In the genomic region with DNA sequence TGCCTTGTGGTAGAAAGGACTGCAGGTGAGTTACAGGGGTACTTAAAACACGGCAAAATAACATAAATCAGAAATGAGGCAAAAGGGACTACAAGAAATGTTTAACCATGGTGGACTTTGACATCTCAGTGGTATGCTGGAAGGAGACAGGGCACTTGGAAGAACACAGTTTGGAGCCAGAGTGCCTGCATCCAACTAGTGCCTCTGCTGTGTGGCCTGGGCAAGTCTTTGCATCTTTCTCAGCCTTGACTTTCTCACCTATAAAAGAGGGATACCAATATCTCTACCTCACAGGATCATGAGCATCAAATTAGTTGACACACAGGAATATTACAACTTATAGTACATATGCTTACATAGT, we compare ENCODE assay signal across 23 mouse cellular contexts. TPM values are rescaled to one million over a fixed set of nuclear protein-coding genes. Genes with fewer than 3 reads are reported as not detected.
A peak's percentile ranks its signal among the peaks of the same experiment; 100 is the strongest.
DNase-seq lines count a peak whose midpoint lies in the region; ATAC-seq and TF ChIP-seq lines count a peak whose summit lies in the region.
"Had no signal": no experiment of that assay in that cellular context is flagged by ENCODE, and none has a peak within 500 bp of the region (broad histone marks: within the 10 kb centered on the region; RNA-seq: fewer than 3 reads in every experiment).

No protein-coding gene starts in this region.

- H3K36me3 ChIP-seq in heart, embryonic 13.5 days, result no peaks in the 10 kb centered on the region
- no peaks in the 10 kb centered on the region; the same call in 1 of the 2 replicates for H3K36me3 ChIP-seq in ES-Bruce4 (ENCODE audit: control insufficient read depth, insufficient read depth, low read length, poor library complexity, severe bottlenecking)
- H3K36me3 ChIP-seq in kidney, embryonic 16.5 days (ENCODE audit: insufficient read depth, low read length), result no peaks in the 10 kb centered on the region
- H3K36me3 ChIP-seq: embryonic facial prominence, embryonic 13.5 days; limb, embryonic 10.5 days had no signal

- TF ChIP-seq EP300 in ES-Bruce4 (IDR thresholded peaks at IDR 0.05; ENCODE audit: insufficient read depth, low read depth, low read length), result no peak

- no peak for DNase-seq in heart, adult 8-10 months (ENCODE audit: low spot score)
- DNase-seq in kidney, adult 11 months, result peak; percentile 76
- no peak for DNase-seq in kidney, adult 18-20 months
- no peak for DNase-seq in right cerebral cortex, adult 18-20 months
- DNase-seq in ovary, postnatal 36 days (ENCODE audit: low spot score), result no peak
- DNase-seq: adrenal gland, postnatal 25 days; cerebellum, adult 18-20 months; cerebellum, postnatal 36 days; forebrain, postnatal 0 days; lung, adult 2 months; lung, postnatal 36 days; midbrain, embryonic 14.5 days; right cerebral cortex, postnatal 25 days; thymus, postnatal 14 days had no signal

- H3K4me3 ChIP-seq in heart, embryonic 13.5 days, result no peak overlapping the region
- no peak overlapping the region for H3K4me3 ChIP-seq in ES-Bruce4 (ENCODE audit: low read depth, low read length)
- H3K4me3 ChIP-seq in kidney, embryonic 16.5 days (ENCODE audit: low read length), result no peak overlapping the region
- H3K4me3 ChIP-seq: embryonic facial prominence, embryonic 13.5 days; layer of hippocampus, adult 2 months; limb, embryonic 10.5 days had no signal

- H3K9ac ChIP-seq in heart, embryonic 13.5 days, result peak overlapping the region; percentile 37
- 0 out of 2 replicates have a peak overlapping the region, but pooled peaks have one; percentile 25 for H3K9ac ChIP-seq in ES-Bruce4 (ENCODE audit: low read depth, poor library complexity, severe bottlenecking)
- no peak overlapping the region for H3K9ac ChIP-seq in kidney, embryonic 16.5 days (replicated peaks; ENCODE audit: low read length)
- H3K9ac ChIP-seq: embryonic facial prominence, embryonic 13.5 days; forebrain, postnatal 0 days had no signal

- no peaks in the 10 kb centered on the region for H3K9me3 ChIP-seq in heart, embryonic 13.5 days
- no peaks in the 10 kb centered on the region for H3K9me3 ChIP-seq in ES-Bruce4 (replicated peaks; ENCODE audit: control insufficient read depth, insufficient read depth, low read length, poor library complexity, severe bottlenecking)
- H3K9me3 ChIP-seq in kidney, embryonic 16.5 days (ENCODE audit: low read length), result no peaks in the 10 kb centered on the region
- H3K9me3 ChIP-seq: embryonic facial prominence, embryonic 13.5 days; limb, embryonic 10.5 days had no signal

- H3K27me3 ChIP-seq in heart, embryonic 13.5 days (replicated peaks), result peaks cover 95% of the 10 kb centered on the region
- peaks cover 16% of the 10 kb centered on the region for H3K27me3 ChIP-seq in ES-Bruce4 (ENCODE audit: control insufficient read depth, insufficient read depth, low read length, poor library complexity, severe bottlenecking)
- peaks cover 75% of the 10 kb centered on the region for H3K27me3 ChIP-seq in kidney, embryonic 16.5 days (ENCODE audit: insufficient read depth, low read length)

- H3K4me2 ChIP-seq in heart, embryonic 13.5 days, result peak overlapping the region; percentile 91
- H3K4me2 ChIP-seq in kidney, embryonic 16.5 days (replicated peaks; ENCODE audit: low read depth, low read length), result no peak overlapping the region
- H3K4me2 ChIP-seq: embryonic facial prominence, embryonic 13.5 days; liver, embryonic 11.5 days had no signal

- no peak for TF ChIP-seq POLR2A in ES-Bruce4 (IDR thresholded peaks at IDR 0.05; ENCODE audit: insufficient read depth, low read length)

- WGBS in heart, embryonic 13.5 days, result 53% methylated on average over 1 of the region's 1 CpGs
- WGBS in kidney, embryonic 16.5 days, result 25% methylated on average over 1 of the region's 1 CpGs

- peaks cover 57% of the 10 kb centered on the region for H3K4me1 ChIP-seq in heart, embryonic 13.5 days
- H3K4me1 ChIP-seq in ES-Bruce4 (ENCODE audit: control insufficient read depth, insufficient read depth, low read length), result peaks cover 3% of the 10 kb centered on the region
- peaks cover 24% of the 10 kb centered on the region for H3K4me1 ChIP-seq in kidney, embryonic 16.5 days (ENCODE audit: insufficient read depth, low read length)

- TF ChIP-seq CTCF in ES-Bruce4 (IDR thresholded peaks at IDR 0.05; ENCODE audit: low read depth, low read length), result no peak

- no peak overlapping the region for H3K27ac ChIP-seq in heart, embryonic 13.5 days (replicated peaks)
- peak overlapping the region; percentile 55 for H3K27ac ChIP-seq in ES-Bruce4 (ENCODE audit: insufficient read depth, low read length)
- H3K27ac ChIP-seq in kidney, embryonic 16.5 days (ENCODE audit: low read length), result peak overlapping the region; percentile 66
- H3K27ac ChIP-seq: embryonic facial prominence, embryonic 13.5 days; layer of hippocampus, adult 2 months; limb, embryonic 10.5 days; stomach, postnatal 0 days had no signal

- ATAC-seq in heart, embryonic 13.5 days (ENCODE audit: extremely low read depth, insufficient number of reproducible peaks, low FRiP score, low TSS enrichment), result no peak
- ATAC-seq in kidney, embryonic 16.5 days (ENCODE audit: low FRiP score, low TSS enrichment), result no peak
- ATAC-seq: forebrain, postnatal 0 days; inflammation-experienced regulatory T-cells, adult 6 months had no signal

RNA-seq across cellular contexts. Expression of a gene that starts 12.0 kb away (rescaled TPM):
- 19.2 and 19.3 TPM in 2 replicates for polyA plus RNA-seq in heart, embryonic 13.5 days (2015; fragmentation: Nextera tagmentation; extraction: Ambion mirVana)
- 10 to 100 TPM; 62.6 to 88.8 (median 70.8) TPM for total RNA-seq in heart, adult 8-10 months (2022)
- 22.3 and 22.6 TPM in 2 replicates for polyA plus RNA-seq in ES-Bruce4 (2011; ENCODE audit: insufficient read depth, insufficient read length, low read depth, missing spikeins)
- 13.6 and 15.4 TPM in 2 replicates for polyA plus RNA-seq in kidney, embryonic 16.5 days (2015; fragmentation: Nextera tagmentation; extraction: Ambion mirVana)

RNA-seq across cellular contexts. Expression of a gene that starts 43.3 kb away (rescaled TPM):
- polyA plus RNA-seq in heart, embryonic 13.5 days (2015; fragmentation: Nextera tagmentation; extraction: Ambion mirVana), result 0.23 and 0.39 TPM in 2 replicates
- total RNA-seq in heart, adult 8-10 months (2022), result 1 to 10 TPM in 1 of 4 experiments, under 1 TPM in 3; 0.31 to 1.6 (median 0.70) TPM
- 1.7 and 1.8 TPM in 2 replicates for polyA plus RNA-seq in ES-Bruce4 (2011; ENCODE audit: insufficient read depth, insufficient read length, low read depth, missing spikeins)
- polyA plus RNA-seq in kidney, embryonic 16.5 days (2015; fragmentation: Nextera tagmentation; extraction: Ambion mirVana), result 0.27 and 0.77 TPM in 2 replicates
